Mouse (Mus musculus): ENCODE data around the gene Crocc2. TPM values are rescaled to one million over a fixed set of nuclear protein-coding genes. Genes with fewer than 3 reads are reported as not detected.
A peak's percentile ranks its signal among the peaks of the same experiment; 100 is the strongest.

Crocc2 gene
- polyA plus RNA-seq, 1 experiment from 2014 or later: 0.45 TPM

GRCm38 (mm10) chr1:93257560-93257959 lies 89.0 kb downstream of the Crocc2 start:
- no peaks in the 10 kb centered on the region for H3K36me3 ChIP-seq
- H3K27me3 ChIP-seq: no peaks in the 10 kb centered on the region
- H3K4me1 ChIP-seq: no peaks in the 10 kb centered on the region
- H3K9me3 ChIP-seq (replicated peaks): no peaks in the 10 kb centered on the region
- no peak overlapping the region for H3K27ac ChIP-seq
- H3K4me3 ChIP-seq: no peak overlapping the region
- no peak overlapping the region for H3K9ac ChIP-seq
- H3K4me2 ChIP-seq (replicated peaks): no peak overlapping the region
- ATAC-seq (ENCODE audit: low FRiP score): no peak
- WGBS: 86% methylated on average over 1 of the region's 1 CpGs

GRCm38 (mm10) chr1:93267207-93267606 lies 98.7 kb downstream of the Crocc2 start:
- no peaks in the 10 kb centered on the region for H3K4me1 ChIP-seq
- no peak overlapping the region for H3K4me2 ChIP-seq (replicated peaks)
- WGBS: 50% methylated on average over 3 of the region's 3 CpGs
- no peaks in the 10 kb centered on the region; the same call in 1 of the 2 replicates for H3K27me3 ChIP-seq
- no peak overlapping the region for H3K4me3 ChIP-seq
- ATAC-seq (ENCODE audit: low FRiP score): no peak
- no peak overlapping the region for H3K27ac ChIP-seq
- H3K9ac ChIP-seq: no peak overlapping the region
- H3K36me3 ChIP-seq: no peaks in the 10 kb centered on the region
- no peaks in the 10 kb centered on the region for H3K9me3 ChIP-seq (replicated peaks)

GRCm38 (mm10) chr1:93268246-93268645 lies 99.7 kb downstream of the Crocc2 start:
- Histone ChIP-seq H3K4me3 (no peak overlapping the region), H3K27ac (no peak overlapping the region), H3K4me2 (replicated peaks) (no peak overlapping the region), H3K36me3 (no peaks in the 10 kb centered on the region), H3K9ac (no peak overlapping the region), H3K4me1 (peaks cover 3% of the 10 kb centered on the region; the same call in 1 of the 2 replicates), H3K27me3 (no peaks in the 10 kb centered on the region; the same call in 1 of the 2 replicates), H3K9me3 (replicated peaks) (no peaks in the 10 kb centered on the region)
- no peak for ATAC-seq (ENCODE audit: low FRiP score)
- WGBS: 81% methylated on average over 2 of the region's 2 CpGs

- Histone ChIP-seq H3K4me1 (peaks cover 3% of the 10 kb centered on the region; the same call in 1 of the 2 replicates), H3K36me3 (no peaks in the 10 kb centered on the region), H3K9me3 (replicated peaks) (no peaks in the 10 kb centered on the region), H3K27ac (no peak overlapping the region), H3K4me2 (replicated peaks) (no peak overlapping the region), H3K9ac (no peak overlapping the region), H3K4me3 (no peak overlapping the region), H3K27me3 (no peaks in the 10 kb centered on the region; the same call in none of the 2 replicates)
- 71% methylated on average over 3 of the region's 3 CpGs for WGBS
- no peak for ATAC-seq (ENCODE audit: low FRiP score)
Measured at GRCm38 (mm10) chr1:93270516-93271240, 102.2 kb downstream of the Crocc2 start.

GRCm38 (mm10) chr1:93271751-93272150 lies 103.2 kb downstream of the Crocc2 start:
- H3K36me3 ChIP-seq: no peaks in the 10 kb centered on the region
- no peak overlapping the region for H3K4me2 ChIP-seq (replicated peaks)
- ATAC-seq (ENCODE audit: low FRiP score): no peak
- no peak overlapping the region for H3K4me3 ChIP-seq
- WGBS: 83% methylated on average over 6 of the region's 6 CpGs
- no peak overlapping the region for H3K9ac ChIP-seq
- no peaks in the 10 kb centered on the region for H3K9me3 ChIP-seq (replicated peaks)
- no peaks in the 10 kb centered on the region; the same call in none of the 2 replicates for H3K27me3 ChIP-seq
- H3K4me1 ChIP-seq: peaks cover 3% of the 10 kb centered on the region; the same call in 1 of the 2 replicates
- no peak overlapping the region for H3K27ac ChIP-seq

- Histone ChIP-seq H3K4me2 (replicated peaks) (peak overlapping the region; percentile 38), H3K27me3 (no peaks in the 10 kb centered on the region; the same call in none of the 2 replicates), H3K4me1 (peaks cover 3% of the 10 kb centered on the region; the same call in 1 of the 2 replicates), H3K9me3 (replicated peaks) (no peaks in the 10 kb centered on the region), H3K36me3 (no peaks in the 10 kb centered on the region), H3K27ac (no peak overlapping the region), H3K4me3 (0 out of 2 replicates have a peak overlapping the region, but pooled peaks have one; percentile 9), H3K9ac (no peak overlapping the region)
- peak; percentile 40 for ATAC-seq (ENCODE audit: low FRiP score)
- WGBS: 5% methylated on average over 16 of the region's 16 CpGs
Measured at GRCm38 (mm10) chr1:93272409-93272821, 103.9 kb downstream of the Crocc2 start.

GRCm38 (mm10) chr1:93275561-93275960 lies 107.0 kb downstream of the Crocc2 start:
- H3K36me3 ChIP-seq: no peaks in the 10 kb centered on the region
- no peak for ATAC-seq (ENCODE audit: low FRiP score)
- H3K9me3 ChIP-seq (replicated peaks): no peaks in the 10 kb centered on the region
- no peak overlapping the region for H3K4me3 ChIP-seq
- 81% methylated on average over 6 of the region's 6 CpGs for WGBS
- H3K4me2 ChIP-seq (replicated peaks): no peak overlapping the region
- H3K4me1 ChIP-seq: peaks cover 3% of the 10 kb centered on the region; the same call in 1 of the 2 replicates
- no peak overlapping the region for H3K27ac ChIP-seq
- H3K9ac ChIP-seq: no peak overlapping the region
- H3K27me3 ChIP-seq: no peaks in the 10 kb centered on the region; the same call in none of the 2 replicates

GRCm38 (mm10) chr1:93277041-93277440 lies 108.5 kb downstream of the Crocc2 start:
- Histone ChIP-seq H3K4me1 (peaks cover 3% of the 10 kb centered on the region; the same call in 1 of the 2 replicates), H3K27me3 (no peaks in the 10 kb centered on the region; the same call in 1 of the 2 replicates), H3K36me3 (no peaks in the 10 kb centered on the region), H3K4me3 (no peak overlapping the region), H3K9ac (no peak overlapping the region), H3K27ac (no peak overlapping the region), H3K4me2 (replicated peaks) (no peak overlapping the region), H3K9me3 (replicated peaks) (no peaks in the 10 kb centered on the region)
- no peak for ATAC-seq (ENCODE audit: low FRiP score)
- 83% methylated on average over 7 of the region's 7 CpGs for WGBS

Small RNAs within 50 kb of the gene (microRNA-seq; reads per million reads assigned to microRNA genes)
- gene Mir6901: 0.81 reads per million

Other genes with a start within 250 kb of the Crocc2 start
- 54.7 and 56.3 TPM in 2 replicates for gene Capn10, start 234.3 kb upstream of the Crocc2 start, polyA plus RNA-seq (2016; fragmentation: Nextera tagmentation; extraction: Ambion mirVana)
- gene Gpr35, start 217.9 kb upstream of the Crocc2 start, polyA plus RNA-seq (2016; fragmentation: Nextera tagmentation; extraction: Ambion mirVana): 0.10 and 0.41 TPM in 2 replicates
- not detected in 2 replicates for gene Aqp12, start 162.4 kb upstream of the Crocc2 start, polyA plus RNA-seq (2016; fragmentation: Nextera tagmentation; extraction: Ambion mirVana)
- 145 and 146 TPM in 2 replicates for gene Kif1a, start 66.8 kb upstream of the Crocc2 start, polyA plus RNA-seq (2016; fragmentation: Nextera tagmentation; extraction: Ambion mirVana)
- gene Agxt, start 33.5 kb upstream of the Crocc2 start, polyA plus RNA-seq (2016; fragmentation: Nextera tagmentation; extraction: Ambion mirVana): not detected in 2 replicates
- gene 2310007B03Rik, start 7.8 kb upstream of the Crocc2 start, polyA plus RNA-seq (2016; fragmentation: Nextera tagmentation; extraction: Ambion mirVana): 0.35 and 0.41 TPM in 2 replicates
- 15.2 and 16.2 TPM in 2 replicates for gene Sned1, start 67.1 kb downstream of the Crocc2 start, polyA plus RNA-seq (2016; fragmentation: Nextera tagmentation; extraction: Ambion mirVana)
- gene Mterf4, start 137.2 kb downstream of the Crocc2 start, polyA plus RNA-seq (2016; fragmentation: Nextera tagmentation; extraction: Ambion mirVana): 34.9 and 37.2 TPM in 2 replicates
- gene Ppp1r7, start 174.1 kb downstream of the Crocc2 start, polyA plus RNA-seq (2016; fragmentation: Nextera tagmentation; extraction: Ambion mirVana): 70.6 and 72.6 TPM in 2 replicates
- gene Pask, start 174.8 kb downstream of the Crocc2 start, polyA plus RNA-seq (2016; fragmentation: Nextera tagmentation; extraction: Ambion mirVana): 15.2 and 15.9 TPM in 2 replicates
- 0.09 and 0.40 TPM in 2 replicates for gene Ano7, start 205.2 kb downstream of the Crocc2 start, polyA plus RNA-seq (2016; fragmentation: Nextera tagmentation; extraction: Ambion mirVana)